Mouse (Mus musculus): Measurements from ENCODE around the gene Ndufb4.

The Ndufb4 gene

DNA sequence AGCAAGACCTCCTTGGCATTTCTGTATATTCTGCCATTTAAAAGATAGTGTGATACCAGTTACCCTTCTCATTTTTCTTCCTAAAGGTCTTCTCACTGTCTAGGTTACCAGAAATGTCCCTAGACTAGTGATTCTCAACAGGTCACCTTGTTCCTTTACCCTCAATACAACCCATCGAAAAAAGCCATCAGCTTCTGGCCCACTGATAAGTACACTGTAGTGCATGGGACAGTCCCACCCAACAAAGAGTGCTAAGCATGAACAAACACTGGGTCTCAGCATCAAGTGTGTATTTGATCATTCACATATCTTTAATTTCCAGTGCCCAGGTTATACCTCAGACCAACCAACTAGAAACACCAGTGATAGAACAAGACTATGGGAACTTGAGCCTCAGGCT lies 19.2 kb downstream of the Ndufb4 start:
- no peak for DNase-seq (ENCODE audit: low spot score)

DNA sequence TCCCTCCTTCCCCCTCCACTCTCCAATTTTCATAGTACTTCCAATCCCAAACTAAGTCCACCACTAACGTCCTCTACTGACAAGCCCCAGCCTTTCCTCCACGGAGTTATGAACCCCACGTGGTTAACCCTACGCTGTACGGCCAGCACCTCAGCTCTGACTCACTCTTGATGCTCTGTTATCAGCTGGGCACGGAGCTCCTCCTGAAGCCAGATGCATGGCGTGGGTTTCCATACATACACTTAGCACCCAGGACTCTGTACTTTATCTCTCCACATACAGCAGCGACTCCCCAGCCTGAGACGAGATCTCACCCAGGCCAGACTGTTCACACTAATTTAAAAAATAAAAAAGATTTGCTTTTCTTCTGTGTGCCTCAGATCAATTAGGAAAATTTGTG lies 19.7 kb downstream of the Ndufb4 start:
- no peak for DNase-seq (ENCODE audit: low spot score)

DNA sequence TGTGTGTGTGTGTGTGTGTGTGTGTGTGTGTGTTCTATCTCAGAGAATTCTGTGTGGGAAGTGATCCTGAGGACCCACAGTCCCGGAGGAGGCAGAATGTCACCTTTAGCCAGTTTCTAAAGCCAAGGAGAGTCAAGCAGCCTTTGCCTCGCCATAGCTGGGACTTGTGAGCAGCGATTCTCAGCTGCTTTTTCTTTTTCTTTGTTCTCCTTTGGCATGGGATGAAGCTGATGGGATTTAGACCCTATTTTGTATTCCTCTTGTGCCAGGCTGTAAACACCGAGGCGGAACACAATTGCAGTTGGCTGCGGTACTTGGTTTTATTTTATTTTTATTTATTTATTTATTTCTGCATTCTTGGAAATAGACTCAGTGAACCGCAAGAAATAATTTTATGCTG lies 25.2 kb downstream of the Ndufb4 start:
- DNase-seq (ENCODE audit: low spot score), result no peak

DNA sequence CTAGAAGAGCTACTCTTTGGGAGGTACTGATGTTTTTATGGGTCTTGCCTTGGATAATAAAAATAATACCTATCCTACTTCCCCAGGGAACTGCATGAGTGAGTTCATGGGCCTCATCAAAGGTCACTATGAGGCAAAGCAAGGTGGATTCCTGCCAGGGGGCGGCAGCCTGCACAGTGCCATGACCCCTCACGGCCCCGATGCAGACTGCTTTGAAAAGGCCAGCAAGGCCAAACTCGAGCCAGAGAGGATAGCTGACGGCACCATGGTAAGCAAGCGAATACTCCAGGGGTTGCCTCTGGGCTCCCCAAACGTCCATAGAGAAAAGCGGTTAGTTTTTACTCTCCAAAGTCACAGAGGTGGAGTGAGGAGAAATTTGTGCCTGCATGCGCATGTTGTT lies 25.9 kb downstream of the Ndufb4 start:
- no peak for DNase-seq (ENCODE audit: low spot score)

DNA sequence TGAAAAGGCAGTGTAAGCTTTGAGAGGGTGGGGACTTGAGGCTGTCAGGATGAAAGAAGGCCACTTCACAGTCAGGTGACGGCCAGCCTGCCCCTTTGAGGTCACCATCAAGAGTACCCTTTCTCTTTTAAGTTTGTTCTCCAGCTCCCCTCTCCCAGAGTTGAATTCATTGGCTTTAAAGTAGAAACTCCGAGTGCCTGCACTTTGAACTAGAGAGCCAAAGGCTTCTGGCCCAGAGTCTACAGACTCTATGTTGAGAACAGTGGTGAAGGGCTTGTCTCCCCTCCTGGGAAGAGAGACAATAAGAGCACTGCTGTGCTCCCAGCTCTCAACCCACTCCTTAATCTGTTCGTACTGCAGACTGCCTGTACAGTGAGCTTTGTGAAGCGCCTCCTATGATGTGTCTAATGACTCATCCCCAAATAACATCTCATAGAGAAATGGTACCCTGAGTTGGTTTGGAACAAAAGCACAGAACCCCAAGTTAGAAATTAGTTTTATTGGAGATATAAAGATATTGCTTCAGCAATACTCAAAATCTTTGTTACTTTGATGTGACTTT lies 27.8 kb downstream of the Ndufb4 start:
- no peak for DNase-seq (ENCODE audit: low spot score)

DNA sequence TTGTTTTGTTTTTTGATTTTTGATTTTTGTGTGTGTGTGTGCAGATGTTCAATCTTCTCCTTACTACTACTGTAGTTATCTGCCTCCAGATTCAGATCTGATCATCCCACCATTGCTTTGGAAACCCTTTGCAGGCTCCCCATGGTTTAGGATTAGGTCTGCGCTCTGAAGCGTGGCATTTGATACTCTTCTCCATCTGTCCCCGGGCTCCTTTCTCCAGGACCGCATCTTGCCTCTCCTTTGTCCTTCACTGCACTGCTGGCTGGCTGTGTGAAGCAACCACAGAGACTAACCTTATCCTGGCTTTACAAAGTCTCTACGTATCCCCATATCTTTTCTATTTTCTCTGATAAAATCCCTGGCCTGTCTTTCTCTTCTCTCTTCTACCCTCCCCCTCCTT lies 31.3 kb downstream of the Ndufb4 start:
- DNase-seq (ENCODE audit: low spot score), result no peak

DNA sequence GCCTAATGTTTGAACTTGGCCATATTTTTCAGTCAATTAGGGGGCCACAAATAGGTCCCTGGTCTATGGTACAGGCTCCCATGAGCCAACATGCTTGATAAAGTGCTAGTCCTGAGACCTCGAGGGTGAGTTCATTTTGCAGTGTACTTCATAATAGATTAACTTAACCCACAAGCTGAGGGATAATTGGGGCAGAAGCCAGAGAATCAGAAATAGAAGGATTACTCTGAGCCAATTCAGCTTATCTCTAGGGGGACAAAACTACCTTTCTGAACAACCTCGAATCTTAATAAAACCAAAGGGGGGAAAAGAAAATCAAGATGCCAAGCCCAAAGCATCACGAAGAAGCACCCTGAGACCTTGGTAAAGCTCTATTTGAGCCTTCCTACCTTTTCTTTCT lies 31.9 kb downstream of the Ndufb4 start:
- no peak for DNase-seq (ENCODE audit: low spot score)

DNA sequence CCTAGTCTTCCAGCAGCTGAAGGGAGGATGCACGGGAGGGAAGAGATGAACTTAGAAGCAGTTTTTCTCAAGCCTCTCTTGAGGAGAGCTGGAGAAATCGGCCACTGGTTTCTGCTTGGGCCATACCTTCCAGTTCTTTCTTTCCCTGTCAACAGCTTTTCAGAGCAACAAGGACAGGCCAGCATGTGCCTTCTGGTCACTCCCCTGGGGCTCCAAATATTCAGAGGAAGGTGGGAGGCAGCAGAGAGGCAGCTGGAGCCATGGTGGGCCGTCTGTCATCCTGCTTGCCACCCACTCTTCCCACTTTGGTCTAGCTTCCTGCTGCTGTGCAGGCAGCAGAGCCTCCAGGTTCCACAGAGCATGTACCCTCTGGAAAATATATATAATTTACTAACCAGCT lies 36.6 kb downstream of the Ndufb4 start:
- no peak for DNase-seq (ENCODE audit: low spot score)

DNA sequence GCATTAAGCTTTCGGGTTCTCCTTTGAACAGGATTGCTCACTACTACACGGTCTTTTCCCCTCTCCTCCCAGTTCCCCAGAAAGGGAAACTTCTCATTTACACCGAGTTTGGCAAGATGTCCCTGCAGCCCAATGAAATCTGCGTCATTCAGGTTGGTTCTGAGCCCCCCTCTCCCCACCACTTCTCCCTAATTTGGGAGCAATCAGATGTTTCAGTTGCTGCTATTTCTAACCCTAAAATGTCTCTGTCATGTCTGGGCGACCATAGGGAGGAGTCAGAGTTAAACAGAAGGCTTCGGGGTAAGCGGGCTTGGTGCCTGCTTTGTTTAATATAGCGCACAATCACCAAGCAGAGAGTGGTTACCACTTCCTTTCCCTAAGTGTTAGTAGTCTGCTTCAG lies 38.1 kb downstream of the Ndufb4 start:
- no peak for DNase-seq (ENCODE audit: low spot score)

DNA sequence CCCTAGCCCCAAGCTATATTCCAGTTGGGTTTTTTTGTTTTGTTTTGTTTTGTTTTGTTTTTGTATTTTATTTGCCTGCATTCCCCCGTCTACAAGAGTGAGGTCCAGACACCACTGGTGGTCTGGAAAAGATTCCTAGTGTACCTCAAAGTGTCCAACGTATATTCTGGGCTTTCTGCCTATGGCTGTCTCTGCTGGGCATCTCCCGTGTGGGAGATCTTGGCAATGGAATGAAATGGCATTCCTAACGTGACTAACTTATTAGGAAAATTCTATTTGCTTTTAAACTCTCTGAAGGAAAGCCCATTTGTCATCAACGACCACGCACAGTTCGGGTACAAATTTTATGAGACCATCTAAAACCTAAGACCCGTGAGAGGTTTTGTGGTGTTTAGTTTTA lies 38.8 kb downstream of the Ndufb4 start:
- DNase-seq (ENCODE audit: low spot score), result no peak

DNA sequence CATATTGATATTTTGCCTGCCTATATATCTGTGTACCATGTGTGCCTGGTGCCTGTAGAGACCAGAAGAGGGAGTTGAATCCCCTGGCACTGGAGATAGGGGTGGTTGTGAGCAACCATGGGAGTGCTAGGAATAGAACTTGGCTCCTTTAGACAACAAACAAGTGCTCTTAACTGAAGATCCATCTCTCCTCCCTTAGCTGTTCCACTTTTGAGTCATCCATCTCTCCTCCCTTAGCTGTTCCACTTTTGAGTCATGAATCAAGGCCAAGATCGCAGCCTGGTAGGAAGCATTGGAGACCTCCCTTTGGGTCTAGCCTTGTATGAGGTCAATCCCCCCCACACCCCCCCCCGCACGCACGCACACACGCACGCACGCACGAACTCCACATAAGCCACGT lies 39.7 kb downstream of the Ndufb4 start:
- no peak for DNase-seq (ENCODE audit: low spot score)

DNA sequence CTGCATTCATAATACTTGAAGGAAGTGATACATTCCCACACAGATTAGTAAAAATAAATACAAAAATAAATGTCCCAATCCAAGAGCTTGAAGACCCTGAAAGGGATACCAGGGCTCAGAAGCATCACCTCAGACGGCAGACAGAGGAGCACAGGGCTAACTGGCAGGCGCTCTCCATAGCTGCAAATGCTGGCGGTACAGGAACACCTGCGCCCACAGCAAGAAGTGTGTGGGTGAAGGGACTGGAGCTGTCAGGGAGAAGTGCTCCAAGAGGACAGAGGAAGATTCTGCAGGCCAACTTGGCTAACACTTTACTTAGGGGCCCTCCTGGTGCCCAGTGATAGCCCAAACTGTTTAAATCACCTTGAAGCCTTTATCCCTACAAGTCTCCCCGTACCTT lies 42.2 kb downstream of the Ndufb4 start:
- no peak for DNase-seq (ENCODE audit: low spot score)

DNA sequence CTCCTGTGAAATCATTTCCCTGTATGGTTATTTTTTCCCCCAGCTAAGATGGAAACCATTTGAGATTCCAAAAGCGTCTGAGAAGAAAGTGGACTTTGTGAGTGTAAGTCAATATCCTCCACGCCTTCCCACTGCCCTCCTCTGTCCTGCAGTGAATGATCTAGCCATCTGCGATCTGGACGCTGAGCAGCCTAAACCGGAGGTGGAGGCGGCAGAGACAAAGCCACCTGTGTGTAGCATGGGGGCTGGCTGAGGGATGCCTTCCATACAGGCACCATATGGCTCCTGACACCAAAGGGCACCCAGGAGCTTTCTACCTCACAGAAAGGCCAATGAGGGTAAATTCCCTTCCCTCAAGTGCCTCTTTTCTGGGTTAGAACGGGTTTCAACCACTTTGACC lies 43.2 kb downstream of the Ndufb4 start:
- no peak for DNase-seq (ENCODE audit: low spot score)

DNA sequence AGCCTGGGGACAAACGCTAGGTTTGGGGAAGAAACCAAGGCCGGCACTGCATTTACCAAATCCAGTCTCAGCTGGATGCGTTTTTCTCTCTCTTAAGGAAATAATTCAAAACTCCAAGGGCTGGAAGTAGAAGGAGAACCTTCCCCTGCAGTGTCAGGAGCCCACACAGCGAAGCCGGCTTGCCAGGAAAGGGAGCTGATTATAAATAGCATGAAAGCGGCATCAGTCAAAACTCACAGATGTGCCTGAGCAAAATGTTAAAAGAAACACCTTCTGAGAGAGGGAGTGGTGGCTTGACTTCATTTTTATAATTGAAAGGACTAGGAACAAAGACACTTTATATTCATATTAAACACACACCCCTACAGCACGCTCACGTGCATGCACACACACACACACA lies 43.9 kb downstream of the Ndufb4 start:
- no peak for DNase-seq (ENCODE audit: low spot score)

DNA sequence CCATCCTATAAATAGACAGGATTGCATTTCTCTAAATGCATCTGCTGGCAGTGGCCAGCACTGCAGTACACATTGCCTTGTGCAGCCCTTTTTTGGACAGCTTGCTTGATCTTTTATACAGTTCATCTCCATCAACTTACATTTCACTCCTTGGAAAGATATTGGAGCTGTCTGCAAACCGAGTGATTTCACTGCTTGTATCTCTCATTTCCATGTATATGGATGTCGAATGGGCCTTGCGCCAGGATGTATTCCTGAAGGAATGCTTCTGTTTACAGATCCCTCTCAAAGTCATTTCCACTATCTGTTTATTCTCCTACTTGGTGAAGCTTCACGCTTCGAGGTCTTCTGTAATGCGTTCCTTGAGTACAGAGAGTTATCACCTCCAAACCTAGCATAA lies 50.0 kb downstream of the Ndufb4 start:
- no peak for DNase-seq (ENCODE audit: low spot score)

DNA sequence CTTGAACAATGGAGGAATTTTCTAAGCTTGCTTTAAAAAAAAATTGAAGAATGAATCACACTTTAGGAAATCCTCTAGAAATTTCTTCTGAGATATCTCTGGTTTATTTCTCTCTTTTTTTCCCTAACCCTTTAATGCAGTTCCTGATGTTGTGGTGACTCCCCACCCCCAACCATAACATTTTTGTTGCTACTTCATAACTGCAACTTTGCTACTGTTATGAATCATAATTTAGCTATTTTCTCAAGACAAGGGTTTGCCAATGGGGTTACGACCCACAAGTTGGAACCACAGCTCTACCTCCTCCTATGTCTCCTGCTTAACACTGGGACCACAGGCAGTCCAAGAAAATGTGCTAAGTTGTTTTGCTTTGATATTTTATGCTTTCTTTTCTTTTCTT lies 50.8 kb downstream of the Ndufb4 start:
- no peak for DNase-seq (ENCODE audit: low spot score)

DNA sequence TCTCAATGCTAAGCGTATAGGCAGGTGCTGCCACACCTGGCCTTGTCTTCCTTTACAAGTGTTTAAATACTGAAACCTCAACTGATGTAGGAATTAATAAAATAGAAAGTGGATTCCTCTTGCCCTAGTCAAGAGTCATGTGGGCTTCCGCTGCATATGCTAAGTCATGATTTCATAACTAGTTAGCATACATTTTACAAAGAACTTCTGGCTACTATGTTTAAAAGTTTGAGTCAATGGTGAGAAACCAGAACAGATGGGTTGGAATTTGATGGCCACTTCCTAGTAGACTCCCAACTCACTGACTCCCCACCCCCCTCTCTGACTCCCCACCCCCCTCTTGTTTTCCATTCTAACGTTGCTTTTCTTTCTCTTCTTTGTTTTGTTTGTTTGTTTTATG lies 54.9 kb downstream of the Ndufb4 start:
- DNase-seq (ENCODE audit: low spot score), result no peak

DNA sequence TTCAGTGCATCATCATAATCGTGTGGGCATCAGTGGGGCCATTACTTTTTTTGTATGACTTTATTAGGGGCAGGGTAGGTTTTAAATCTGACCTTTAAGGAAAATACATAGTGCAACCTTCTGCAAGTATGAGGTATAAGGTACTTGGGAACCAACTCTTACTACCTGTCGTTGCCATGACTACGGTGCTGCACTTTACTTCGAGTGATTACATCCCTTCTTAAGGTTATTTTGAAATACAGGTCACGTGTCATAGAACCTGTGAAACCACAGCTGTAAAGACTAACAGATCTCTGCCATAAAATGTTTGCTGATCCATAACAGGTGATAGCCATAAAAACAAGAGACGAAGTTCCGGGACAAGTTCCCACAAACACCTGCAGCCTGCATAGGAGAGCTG lies 55.8 kb downstream of the Ndufb4 start:
- no peak for DNase-seq (ENCODE audit: low spot score)

DNA sequence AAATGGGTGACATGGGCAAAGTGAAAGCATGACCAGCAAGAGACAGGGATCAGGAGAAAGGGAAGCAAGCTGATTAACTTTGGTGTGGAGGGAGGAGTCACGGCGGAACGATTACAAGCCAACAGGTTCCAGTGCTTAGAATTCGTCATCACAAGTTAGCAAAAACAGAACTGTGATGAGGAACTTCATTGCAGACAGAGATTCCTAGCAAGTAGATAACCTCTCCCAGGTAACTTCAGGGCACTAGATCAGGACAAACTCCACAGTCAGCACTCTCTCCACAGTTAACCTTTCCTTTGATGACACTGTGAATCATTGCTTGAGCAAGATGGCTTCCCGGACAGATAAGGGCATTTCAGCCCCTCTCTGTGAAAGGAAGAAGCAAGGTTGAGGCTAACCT lies 56.8 kb downstream of the Ndufb4 start:
- no peak for DNase-seq (ENCODE audit: low spot score)
